Mouse (Mus musculus) C2C12 (cell line): ENCODE results near the gene Catsper4.

Experiments used
- CEBPB ChIP-seq: IDR thresholded peaks from one replicate; pipeline ENCODE4 v1.6.1; 2011; ENCODE audit warnings: low read depth, mild to moderate bottlenecking, control low read depth, moderate library complexity
- CTCF ChIP-seq: IDR thresholded peaks from one replicate; pipeline ENCODE4 v1.5.1; 2011; ENCODE audit not compliant: control insufficient read depth, insufficient read depth, insufficient read length
- MAX ChIP-seq: IDR thresholded peaks from one replicate; pipeline ENCODE4 v1.6.1; 2011; ENCODE audit warnings: mild to moderate bottlenecking, control low read depth
- MYOD1 ChIP-seq: IDR thresholded peaks from one replicate; pipeline ENCODE4 v1.6.1; 2011; ENCODE audit warnings: low read depth; ENCODE audit not compliant: control insufficient read depth, insufficient read length
- MYOG ChIP-seq: IDR thresholded peaks from one replicate; pipeline ENCODE4 v1.6.1; 2011; ENCODE audit not compliant: control insufficient read depth, insufficient read length; ENCODE audit errors: extremely low read depth
- USF1 ChIP-seq: IDR thresholded peaks from one replicate; pipeline ENCODE4 v1.6.1; 2011; ENCODE audit warnings: low read depth, mild to moderate bottlenecking, control low read depth, moderate library complexity

DNA sequence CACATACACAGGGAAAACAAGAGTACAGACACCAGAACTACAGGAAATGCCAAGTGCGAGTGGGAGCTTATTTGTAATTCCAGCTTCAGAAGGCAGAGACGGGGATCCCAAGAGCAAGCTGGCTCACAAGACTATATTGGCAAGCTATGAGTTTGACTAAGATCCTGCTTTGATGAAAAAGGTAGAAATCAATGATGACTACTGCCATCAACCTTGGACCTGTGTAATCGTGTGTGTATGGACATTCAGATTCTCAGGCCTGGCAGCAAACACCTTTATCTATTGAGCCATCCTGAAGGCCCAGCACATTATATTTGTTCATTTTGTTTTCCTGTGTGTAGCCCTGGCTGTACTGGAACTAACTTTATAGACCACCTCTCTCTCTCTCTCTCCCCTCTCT is 43.5 kb downstream of the Catsper4 start:
- TF ChIP-seq CTCF: no peak
- no peak for TF ChIP-seq CEBPB
- TF ChIP-seq USF1: no peak
- no peak for TF ChIP-seq MAX
- TF ChIP-seq MYOD1: no peak
- TF ChIP-seq MYOG: no peak
